ENCODE assay signal across 9 mouse cellular contexts in the genomic region with DNA sequence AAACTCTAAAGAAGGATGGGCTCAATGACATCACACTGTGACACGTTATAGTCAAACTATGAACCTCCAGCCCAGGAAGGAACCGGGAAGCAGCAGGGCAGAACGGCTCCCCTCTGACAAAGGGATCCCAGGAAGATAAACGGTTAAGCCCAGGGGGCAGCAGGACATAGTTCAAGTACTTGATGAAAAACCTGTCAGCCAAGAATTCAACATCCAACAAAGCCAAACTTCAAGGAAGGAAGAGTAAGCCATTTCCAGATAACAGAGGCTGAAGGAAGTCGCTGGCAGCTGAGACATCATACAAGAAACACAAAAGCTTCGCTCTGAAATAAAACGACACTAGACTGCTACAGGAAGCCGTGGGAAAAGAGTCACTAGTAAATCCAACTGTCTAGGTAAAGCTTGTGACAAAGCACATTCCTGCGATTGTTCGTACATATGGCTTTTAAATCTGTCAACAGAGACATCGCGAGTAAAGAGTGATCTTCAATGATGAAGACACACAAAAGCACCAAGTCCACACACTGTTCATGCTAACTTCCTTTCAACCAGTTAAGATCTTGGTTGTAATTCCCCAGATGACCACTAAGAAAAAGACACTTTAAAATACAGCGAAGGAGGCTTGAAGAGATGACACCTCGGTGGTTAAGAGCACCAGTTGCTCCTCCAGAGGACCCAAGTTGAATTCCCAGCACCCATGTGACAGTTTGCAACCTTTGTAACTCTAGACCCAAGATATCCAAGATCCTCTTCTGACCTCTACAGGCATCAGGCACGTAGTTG. TPM values are rescaled to one million over a fixed set of nuclear protein-coding genes. Genes with fewer than 3 reads are reported as not detected.
DNase-seq lines count a peak whose midpoint lies in the region; ATAC-seq and TF ChIP-seq lines count a peak whose summit lies in the region.
"Had no signal": no experiment of that assay in that cellular context is flagged by ENCODE, and none has a peak within 500 bp of the region (broad histone marks: within the 10 kb centered on the region; RNA-seq: fewer than 3 reads in every experiment).

No protein-coding gene starts in this region.

- no peak overlapping the region for H3K27ac ChIP-seq in left cerebral cortex, adult 2 months

- peak; percentile 27 for TF ChIP-seq CTCF in left cerebral cortex, adult 2 months (IDR thresholded peaks at IDR 0.05)

- intact Hi-C loops in left cerebral cortex, adult 2 months (cut with DNase I) = no loop called here
- intact Hi-C loops in left cerebral cortex, postnatal 36 days (cut with DNase I) = no loop called here

- no peak for ATAC-seq in erythroblast, adult 5-6 weeks (replicated peaks; ENCODE audit: low FRiP score, poor library complexity, severe bottlenecking)
- ATAC-seq: midbrain, embryonic 16.5 days had no signal

- no peak overlapping the region for H3K4me3 ChIP-seq in left cerebral cortex, adult 2 months

- DNase-seq in left cerebral cortex, adult 2 months (ENCODE audit: extremely low spot score in 1 of 2, low spot score in 2 of 2) = no peak
- DNase-seq in left cerebral cortex, postnatal 36 days (ENCODE audit: low spot score in 2 of 2) = no peak
- DNase-seq in R1 (ENCODE audit: low read depth, low spot score) = peak; percentile 74
- DNase-seq in embryo, embryonic 9.5 days (ENCODE audit: extremely low spot score) = peak; percentile 42
- peak; percentile 38 to 64 for DNase-seq in kidney, postnatal 36 days
- no peak for DNase-seq in layer of hippocampus, postnatal 10 days (ENCODE audit: low spot score in 2 of 2)
- DNase-seq in c-Kit-positive CD71-positive TER-119-positive erythroid progenitor cells, embryonic 14.5 days (ENCODE audit: low spot score) = no peak

RNA-seq across cellular contexts. Expression of a gene that starts 16.8 kb away (rescaled TPM):
- 10 to 100 TPM; 38.0 to 38.7 TPM for total RNA-seq in left cerebral cortex, adult 2 months (2021)
- total RNA-seq in left cerebral cortex, postnatal 36 days (2021) = 10 to 100 TPM; 37.6 to 44.2 TPM
- 10 to 100 TPM; 50.8 to 53.3 TPM for total RNA-seq in layer of hippocampus, postnatal 10 days (2021)
- 7.7 and 11.3 TPM in 2 replicates for total RNA-seq in erythroblast, adult 5-6 weeks (2015; ENCODE audit: low replicate concordance)
- total RNA-seq in erythroblast, adult 5-6 weeks (2017; ENCODE audit: low replicate concordance) = 4.9 and 7.4 TPM in 2 replicates

RNA-seq across cellular contexts. Expression of a gene that starts 56.0 kb away (rescaled TPM):
- 10 to 100 TPM; 61.7 to 64.5 TPM for total RNA-seq in left cerebral cortex, adult 2 months (2021)
- total RNA-seq in left cerebral cortex, postnatal 36 days (2021) = 10 to 100 TPM; 61.5 to 63.2 TPM
- 10 to 100 TPM; 56.7 to 58.4 TPM for total RNA-seq in layer of hippocampus, postnatal 10 days (2021)
- 51.4 and 56.9 TPM in 2 replicates for total RNA-seq in erythroblast, adult 5-6 weeks (2015; ENCODE audit: low replicate concordance)
- 47.2 and 49.1 TPM in 2 replicates for total RNA-seq in erythroblast, adult 5-6 weeks (2017; ENCODE audit: low replicate concordance)

Comparison
In these comparisons a context has a peak if more than half of its experiments do, and no peak if none do; other contexts are left out.
1. DNase-seq: peak in R1 (single experiment), embryo, embryonic 9.5 days (single experiment) and kidney, postnatal 36 days (2 of 2); none in left cerebral cortex, adult 2 months (0 of 2), left cerebral cortex, postnatal 36 days (0 of 2), layer of hippocampus, postnatal 10 days (0 of 2) and c-Kit-positive CD71-positive TER-119-positive erythroid progenitor cells, embryonic 14.5 days (single experiment).